Mouse (Mus musculus) lung, adult 2 months (tissue): ENCODE measurements around the gene Scp2.

ENCODE experiments used
- CTCF ChIP-seq: fragments of 200-500 bp; IDR thresholded peaks from 2 replicates; pipeline ENCODE4 v1.5.1; 2011; ENCODE audit warnings: mild to moderate bottlenecking, low read length, control low read depth; ENCODE audit not compliant: insufficient read depth
- POLR2A ChIP-seq: fragments of 200-500 bp; IDR thresholded peaks from 2 replicates; pipeline ENCODE4 v1.6.1; 2011; ENCODE audit warnings: low read depth, mild to moderate bottlenecking, control low read depth, low read length, borderline replicate concordance; ENCODE audit errors: extremely low read depth

DNA sequence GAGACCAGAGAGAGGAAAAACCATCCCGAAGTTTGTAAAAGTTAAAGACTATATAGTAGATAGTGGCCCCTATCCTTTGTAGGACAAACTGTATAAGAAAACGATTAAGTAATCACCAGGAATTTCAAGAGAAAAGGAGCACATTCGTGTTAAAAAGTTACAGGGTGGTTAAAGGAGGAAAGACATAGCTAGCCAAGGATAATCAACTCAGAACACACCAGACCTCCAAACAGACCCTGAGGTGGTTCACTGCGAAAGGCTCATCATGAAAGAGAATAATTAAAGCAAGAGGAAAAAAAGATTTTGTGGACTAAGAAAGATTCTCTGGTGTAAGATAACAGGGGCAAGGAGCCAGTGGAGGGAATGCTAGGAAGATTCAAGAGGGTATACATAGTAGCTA is 74.5 kb downstream of the Scp2 start:
- TF ChIP-seq POLR2A: no peak
- TF ChIP-seq CTCF: no peak
